Mouse (Mus musculus): Measurements from ENCODE around the gene Rhbdf1.
"Not testable (repeated sequence)": the region's sequence is repeated elsewhere in the genome, so short reads cannot be mapped to it uniquely, and the experiment has no call there.

- not testable (repeated sequence) for TF ChIP-seq CTCF (IDR thresholded peaks at IDR 0.05; ENCODE audit: insufficient read depth, low read length); POLR2A (IDR thresholded peaks at IDR 0.05; ENCODE audit: borderline replicate concordance, extremely low read depth, low read depth, low read length)
Observed at GRCm38 (mm10) chr11:32200992-32201391, 21.1 kb downstream of the Rhbdf1 start.
